15 mouse cellular contexts compared by ENCODE assay signal in genomic region chr11:119883646-119884045, GRCm38 (mm10).
"Had no signal": no experiment of that assay in that cellular context is flagged by ENCODE, and none has a peak within 500 bp of the region (broad histone marks: within the 10 kb centered on the region; RNA-seq: fewer than 3 reads in every experiment).

No protein-coding gene starts in this region.

- H3K9ac ChIP-seq: limb, embryonic 15.5 days; liver, embryonic 12.5 days; lung, embryonic 14.5 days; neural tube, embryonic 13.5 days; stomach, embryonic 15.5 days had no signal

- ATAC-seq: liver, embryonic 12.5 days; midbrain, embryonic 16.5 days had no signal

- H3K27ac ChIP-seq: limb, embryonic 15.5 days; liver, embryonic 12.5 days; midbrain, embryonic 10.5 days; neural tube, embryonic 13.5 days; stomach, embryonic 15.5 days had no signal

- H3K4me3 ChIP-seq: limb, embryonic 15.5 days; liver, embryonic 12.5 days; midbrain, embryonic 10.5 days; neural tube, embryonic 13.5 days; stomach, embryonic 15.5 days had no signal

- H3K4me1 ChIP-seq: limb, embryonic 15.5 days; midbrain, embryonic 10.5 days; neural tube, embryonic 13.5 days; stomach, embryonic 15.5 days had no signal

- H3K9me3 ChIP-seq: limb, embryonic 15.5 days; liver, embryonic 12.5 days; midbrain, embryonic 10.5 days; neural tube, embryonic 13.5 days; stomach, embryonic 15.5 days had no signal

- DNase-seq: kidney, postnatal 36 days; layer of hippocampus, adult 9-11 months; layer of hippocampus, postnatal 36 days; lung, embryonic 14.5 days; lung, postnatal 10 days; lung, postnatal 4 days; right cerebral cortex, postnatal 14 days; thymus, adult 2 months; thymus, postnatal 25 days had no signal

- H3K27me3 ChIP-seq: limb, embryonic 15.5 days; liver, embryonic 12.5 days; neural tube, embryonic 13.5 days; stomach, embryonic 15.5 days had no signal

- H3K4me2 ChIP-seq: limb, embryonic 15.5 days; liver, embryonic 12.5 days; lung, embryonic 14.5 days; neural tube, embryonic 13.5 days; stomach, embryonic 15.5 days had no signal
